Mouse (Mus musculus) midbrain, postnatal 0 days (tissue): ENCODE results near the gene Ifna2. TPM values are rescaled to one million over a fixed set of nuclear protein-coding genes. Genes with fewer than 3 reads are reported as not detected.

Experiments used
- ATAC-seq: fragments of 200-750 bp; cut with Nextera tagmentation; 2 replicates; pipeline ENCODE4 v1.8.0; 2017; ENCODE audit warnings: moderate number of reproducible peaks, mild to moderate bottlenecking, moderate TSS enrichment, moderate library complexity; ENCODE audit not compliant: low FRiP score
- DNase-seq: peaks from one replicate; pipeline ENCODE4 v3.0.0-alpha.2; 2015; ENCODE audit warnings: low spot score
- H3K27ac ChIP-seq: fragments of 300-500 bp; sonication (generic); 2 replicates; pipeline ENCODE4 v1.5.1; 2014; ENCODE audit warnings: low read depth, mild to moderate bottlenecking, low read length, mixed read lengths
- H3K27me3 ChIP-seq: fragments of 300-500 bp; sonication (generic); 2 replicates; pipeline ENCODE4 v1.6.1; 2014; ENCODE audit warnings: low read length, control low read depth, mixed read lengths; ENCODE audit not compliant: insufficient read depth
- H3K36me3 ChIP-seq: fragments of 300-500 bp; sonication (generic); 2 replicates; pipeline ENCODE4 v1.6.1; 2014; ENCODE audit warnings: low read length, control low read depth, mixed read lengths; ENCODE audit not compliant: insufficient read depth
- H3K4me1 ChIP-seq: fragments of 300-500 bp; sonication (generic); 2 replicates; pipeline ENCODE4 v1.6.1; 2014; ENCODE audit warnings: mild to moderate bottlenecking, control low read depth, antibody characterized with exemption, low read length, mixed read lengths; ENCODE audit not compliant: insufficient read depth
- H3K4me2 ChIP-seq: fragments of 300-500 bp; sonication (generic); 2 replicates; pipeline ENCODE4 v1.6.1; 2014; ENCODE audit warnings: low read depth, mild to moderate bottlenecking, low read length, mixed read lengths; ENCODE audit not compliant: poor library complexity, severe bottlenecking
- H3K4me3 ChIP-seq: fragments of 300-500 bp; sonication (generic); 2 replicates; pipeline ENCODE4 v1.5.1; 2014; ENCODE audit warnings: low read depth, mild to moderate bottlenecking, low read length, moderate library complexity
- H3K9ac ChIP-seq: fragments of 300-500 bp; sonication (generic); replicated peaks from 2 replicates; pipeline ENCODE4 v1.6.1; 2014; ENCODE audit warnings: mild to moderate bottlenecking, low read length, moderate library complexity, mixed read lengths; ENCODE audit not compliant: poor library complexity, severe bottlenecking
- H3K9me3 ChIP-seq: fragments of 300-500 bp; sonication (generic); 2 replicates; pipeline ENCODE4 v1.6.1; 2016; ENCODE audit warnings: low read length, control low read depth
- CTCF ChIP-seq: IDR thresholded peaks from 2 replicates; pipeline ENCODE4 v1.5.1; 2016; ENCODE audit warnings: antibody characterized with exemption, mild to moderate bottlenecking
- WGBS: fragments of 180-500 bp; shearing (Covaris S2); extraction: QIAGEN DNeasy Blood & Tissue Kit; methylation state at CpG from one replicate; pipeline ENCODE4 v1.1.7; 2014; 5-methylcytosine and 5-hydroxymethylcytosine counted together
- polyA plus RNA-seq: library from polyadenylated mRNA; unstranded; fragments of >200 nt; fragmentation: Nextera tagmentation; extraction: Ambion mirVana; gene quantifications from 2 replicates; pipeline ENCODE4 v1.2.1, GENCODE M21; 2015
- total RNA-seq: library from RNA; depleted of rRNA; stranded (reverse); fragments of >200 nt; gene quantifications from 2 replicates; pipeline ENCODE4 v1.2.3, GENCODE M21; 2014; rRNA removed

Ifna2 gene
- total and polyA plus RNA-seq, 2 experiments from 2014 or later: not detected

GRCm38 (mm10) chr4:88644359-88644758 lies 39.4 kb downstream of the Ifna2 start, which contains the start of gene Ifna13:
Gene Ifna13, minus strand, starts transcription at chr4:88644459.
- Histone ChIP-seq H3K27me3 (no peaks in the 10 kb centered on the region), H3K36me3 (no peaks in the 10 kb centered on the region), H3K9me3 (no peaks in the 10 kb centered on the region), H3K9ac (no peak within 1 kb of the TSS), H3K27ac (no peak within 1 kb of the TSS), H3K4me3 (no peak within 1 kb of the TSS), H3K4me2 (no peak within 1 kb of the TSS), H3K4me1 (no peaks in the 10 kb centered on the region)
- no peak for DNase-seq
- TF ChIP-seq CTCF: no peak
- 58% methylated on average over 2 of the region's 2 CpGs for WGBS
- ATAC-seq: no peak

DNA sequence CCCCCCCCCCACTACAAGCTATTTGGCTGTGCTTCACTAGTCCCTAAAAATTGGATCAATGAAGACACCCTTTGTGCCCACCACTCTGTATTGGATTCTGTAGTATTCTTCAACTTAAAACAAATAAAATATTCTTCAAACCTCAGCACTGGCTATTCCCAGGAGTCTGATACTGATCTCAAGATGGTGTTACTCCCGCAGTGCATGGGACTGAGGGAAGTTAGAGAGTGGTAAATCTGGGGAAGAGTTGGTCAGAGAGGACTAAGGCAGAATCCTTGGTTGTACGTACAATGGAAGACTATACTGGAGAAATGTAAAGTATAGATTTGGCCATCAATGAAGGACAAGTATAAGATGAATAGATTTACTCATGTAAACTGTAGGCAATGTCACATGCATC lies 41.2 kb downstream of the Ifna2 start:
- Histone ChIP-seq H3K36me3 (no peaks in the 10 kb centered on the region), H3K4me3 (no peak overlapping the region), H3K4me2 (no peak overlapping the region), H3K9ac (no peak overlapping the region), H3K27ac (no peak overlapping the region), H3K9me3 (no peaks in the 10 kb centered on the region), H3K27me3 (no peaks in the 10 kb centered on the region), H3K4me1 (no peaks in the 10 kb centered on the region)
- DNase-seq: no peak
- 37% methylated on average over 2 of the region's 2 CpGs for WGBS
- no peak for TF ChIP-seq CTCF
- no peak for ATAC-seq

DNA sequence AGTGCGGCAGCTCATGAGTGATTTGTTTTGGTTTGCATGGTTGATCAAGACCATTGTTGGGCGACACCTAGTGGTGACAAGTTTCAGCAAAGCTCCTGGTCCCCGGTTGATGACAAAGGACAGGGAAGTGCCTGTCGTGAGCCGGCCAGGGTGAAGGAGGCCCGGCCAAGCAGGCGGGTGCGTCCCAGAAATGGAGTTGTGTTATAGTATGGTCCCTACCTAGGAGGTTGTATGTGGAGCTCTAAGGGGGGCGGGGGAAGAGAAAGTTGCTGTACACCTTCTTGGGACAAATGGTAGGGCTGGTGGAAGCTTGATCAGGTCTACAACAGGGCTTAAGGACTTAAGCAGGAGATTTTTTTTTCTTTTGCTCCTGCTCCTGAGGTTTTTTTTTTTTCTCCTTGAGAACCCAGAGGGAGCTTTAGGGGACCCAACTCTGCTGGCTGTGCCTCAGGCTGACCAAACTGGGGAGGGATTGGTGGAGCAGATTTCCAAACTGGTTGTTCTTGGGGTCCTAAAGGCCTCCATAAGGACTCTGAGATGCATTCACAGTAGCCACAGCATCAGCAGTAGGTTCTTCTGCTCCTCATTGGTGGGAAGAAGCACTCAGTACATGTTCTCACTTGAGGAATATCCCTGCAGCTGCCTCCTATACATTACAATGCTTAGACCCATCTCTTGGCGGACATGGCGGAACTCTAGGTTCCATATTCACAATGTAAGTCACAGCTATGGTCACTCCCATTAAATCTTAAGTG lies 42.5 kb downstream of the Ifna2 start:
- no peak overlapping the region for H3K27ac ChIP-seq
- peak; percentile 95 for DNase-seq
- H3K9me3 ChIP-seq: no peaks in the 10 kb centered on the region
- WGBS: 13% methylated on average over 11 of the region's 11 CpGs
- peak; percentile 82 for TF ChIP-seq CTCF
- H3K9ac ChIP-seq: no peak overlapping the region
- H3K27me3 ChIP-seq: no peaks in the 10 kb centered on the region
- peak overlapping the region; percentile 22; the same call in 1 of the 2 replicates for H3K4me3 ChIP-seq
- H3K36me3 ChIP-seq: no peaks in the 10 kb centered on the region
- H3K4me2 ChIP-seq: peak overlapping the region; percentile 44
- H3K4me1 ChIP-seq: no peaks in the 10 kb centered on the region
- ATAC-seq: peak; percentile 93

DNA sequence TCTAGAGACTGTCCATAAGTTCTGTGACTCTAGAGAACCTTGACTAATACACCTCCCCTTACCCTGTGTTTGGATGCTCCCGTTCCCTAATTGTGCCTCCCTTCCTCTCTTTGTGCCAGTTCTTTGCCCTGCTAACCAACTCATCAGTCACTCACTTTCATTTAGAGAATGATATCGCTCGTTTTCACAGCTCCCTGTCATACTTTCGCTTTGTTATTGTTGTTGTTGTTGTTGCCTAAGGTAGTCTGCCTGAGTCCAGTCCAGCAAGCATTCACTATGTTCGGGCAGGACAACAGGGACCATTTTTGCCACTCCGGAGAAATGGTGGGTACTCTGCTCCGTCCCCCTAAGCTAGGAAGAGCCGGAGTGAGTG lies 43.0 kb downstream of the Ifna2 start:
- DNase-seq (no peak), ATAC-seq (no peak)
- 62% methylated on average over 8 of the region's 8 CpGs for WGBS
- no peaks in the 10 kb centered on the region for H3K36me3 ChIP-seq
- TF ChIP-seq CTCF: no peak
- H3K4me2 ChIP-seq: peak overlapping the region; percentile 44
- peak overlapping the region; percentile 22; the same call in 1 of the 2 replicates for H3K4me3 ChIP-seq
- H3K9me3 ChIP-seq: no peaks in the 10 kb centered on the region
- H3K27me3 ChIP-seq: no peaks in the 10 kb centered on the region
- H3K9ac ChIP-seq: no peak overlapping the region
- no peaks in the 10 kb centered on the region for H3K4me1 ChIP-seq
- H3K27ac ChIP-seq: no peak overlapping the region

GRCm38 (mm10) chr4:88634311-88634710 lies 49.4 kb downstream of the Ifna2 start, which contains the start of gene C87499:
Gene C87499, minus strand, starts transcription at chr4:88634411.
- WGBS: 94% methylated on average over 4 of the region's 4 CpGs
- TF ChIP-seq CTCF: no peak
- ATAC-seq: no peak

More at GRCm38 (mm10) chr4:88634311-88634710, 49.4 kb downstream of the Ifna2 start, which contains the start of gene C87499:
- no peak for DNase-seq
- no peak within 1 kb of the TSS for H3K4me3 ChIP-seq
- no peak within 1 kb of the TSS for H3K27ac ChIP-seq
- no peaks in the 10 kb centered on the region for H3K36me3 ChIP-seq
- H3K9me3 ChIP-seq: no peaks in the 10 kb centered on the region
- H3K4me2 ChIP-seq: no peak within 1 kb of the TSS
- no peak within 1 kb of the TSS for H3K9ac ChIP-seq
- H3K4me1 ChIP-seq: no peaks in the 10 kb centered on the region
- H3K27me3 ChIP-seq: no peaks in the 10 kb centered on the region

Other genes with a start within 250 kb of the Ifna2 start
Only the 30 nearest of the 33 such genes appear.
- not detected in 2 replicates for gene Ifnb1, start 161.1 kb downstream of the Ifna2 start, total RNA-seq
- gene Ifnb1, start 161.1 kb downstream of the Ifna2 start, polyA plus RNA-seq: not detected in 2 replicates
- gene Ifna15, start 125.7 kb downstream of the Ifna2 start, total RNA-seq: not detected in 2 replicates
- gene Ifna15, start 125.7 kb downstream of the Ifna2 start, polyA plus RNA-seq: not detected in 2 replicates
- not detected in 2 replicates for gene Ifna14, start 112.1 kb downstream of the Ifna2 start, total RNA-seq
- gene Ifna14, start 112.1 kb downstream of the Ifna2 start, polyA plus RNA-seq: not detected in 2 replicates
- gene Ifna9, start 91.5 kb downstream of the Ifna2 start, total RNA-seq: not detected in 2 replicates
- gene Ifna9, start 91.5 kb downstream of the Ifna2 start, polyA plus RNA-seq: not detected in 2 replicates
- gene Ifna12, start 80.5 kb downstream of the Ifna2 start, total RNA-seq: not detected in 2 replicates
- not detected in 2 replicates for gene Ifna12, start 80.5 kb downstream of the Ifna2 start, polyA plus RNA-seq
- gene C87499, start 49.5 kb downstream of the Ifna2 start, total RNA-seq: not detected in 2 replicates
- not detected in 2 replicates for gene C87499, start 49.5 kb downstream of the Ifna2 start, polyA plus RNA-seq
- gene Ifna13, start 39.5 kb downstream of the Ifna2 start, total RNA-seq: not detected in 2 replicates
- gene Ifna13, start 39.5 kb downstream of the Ifna2 start, polyA plus RNA-seq: not detected in 2 replicates
- gene Ifna16, start 7.0 kb downstream of the Ifna2 start, total RNA-seq: not detected in 2 replicates
- gene Ifna16, start 7.0 kb downstream of the Ifna2 start, polyA plus RNA-seq: not detected in 2 replicates
- not detected in 2 replicates for gene Ifnab, start 7.4 kb upstream of the Ifna2 start, total RNA-seq
- gene Ifnab, start 7.4 kb upstream of the Ifna2 start, polyA plus RNA-seq: not detected in 2 replicates
- 0.71 TPM in 1 of 2 replicates, not detected in the other for gene Gm26566, start 37.9 kb upstream of the Ifna2 start, total RNA-seq
- 0.49 and 1.3 TPM in 2 replicates for gene Gm26566, start 37.9 kb upstream of the Ifna2 start, polyA plus RNA-seq
- gene Klhl9, start 38.6 kb upstream of the Ifna2 start, total RNA-seq: 148 and 172 TPM in 2 replicates
- 77.6 and 82.5 TPM in 2 replicates for gene Klhl9, start 38.6 kb upstream of the Ifna2 start, polyA plus RNA-seq
- gene Gm13271, start 71.0 kb upstream of the Ifna2 start, total RNA-seq: not detected in 2 replicates
- not detected in 2 replicates for gene Gm13271, start 71.0 kb upstream of the Ifna2 start, polyA plus RNA-seq
- gene Gm13283, start 76.2 kb upstream of the Ifna2 start, total RNA-seq: not detected in 2 replicates
- not detected in 2 replicates for gene Gm13283, start 76.2 kb upstream of the Ifna2 start, polyA plus RNA-seq
- not detected in 2 replicates for gene Gm13290, start 89.9 kb upstream of the Ifna2 start, total RNA-seq
- not detected in 2 replicates for gene Gm13290, start 89.9 kb upstream of the Ifna2 start, polyA plus RNA-seq
- gene Gm13289, start 93.0 kb upstream of the Ifna2 start, total RNA-seq: not detected in 2 replicates
- gene Gm13289, start 93.0 kb upstream of the Ifna2 start, polyA plus RNA-seq: not detected in 2 replicates
- not detected in 2 replicates for gene Gm13272, start 95.9 kb upstream of the Ifna2 start, total RNA-seq
- not detected in 2 replicates for gene Gm13272, start 95.9 kb upstream of the Ifna2 start, polyA plus RNA-seq
- gene Ifnz, start 98.2 kb upstream of the Ifna2 start, total RNA-seq: not detected in 2 replicates
- gene Ifnz, start 98.2 kb upstream of the Ifna2 start, polyA plus RNA-seq: not detected in 2 replicates
- gene Gm13276, start 101.8 kb upstream of the Ifna2 start, total RNA-seq: not detected in 2 replicates
- gene Gm13276, start 101.8 kb upstream of the Ifna2 start, polyA plus RNA-seq: not detected in 2 replicates
- not detected in 2 replicates for gene Gm13277, start 104.7 kb upstream of the Ifna2 start, total RNA-seq
- gene Gm13277, start 104.7 kb upstream of the Ifna2 start, polyA plus RNA-seq: not detected in 2 replicates
- gene Gm13278, start 107.6 kb upstream of the Ifna2 start, total RNA-seq: not detected in 2 replicates
- not detected in 2 replicates for gene Gm13278, start 107.6 kb upstream of the Ifna2 start, polyA plus RNA-seq
- not detected in 2 replicates for gene Gm13275, start 110.6 kb upstream of the Ifna2 start, total RNA-seq
- not detected in 2 replicates for gene Gm13275, start 110.6 kb upstream of the Ifna2 start, polyA plus RNA-seq
- not detected in 2 replicates for gene Gm13279, start 113.5 kb upstream of the Ifna2 start, total RNA-seq
- gene Gm13279, start 113.5 kb upstream of the Ifna2 start, polyA plus RNA-seq: not detected in 2 replicates
- not detected in 2 replicates for gene Gm13285, start 115.8 kb upstream of the Ifna2 start, total RNA-seq
- not detected in 2 replicates for gene Gm13285, start 115.8 kb upstream of the Ifna2 start, polyA plus RNA-seq
- not detected in 2 replicates for gene Gm13287, start 119.3 kb upstream of the Ifna2 start, total RNA-seq
- not detected in 2 replicates for gene Gm13287, start 119.3 kb upstream of the Ifna2 start, polyA plus RNA-seq
- gene Gm13288, start 121.6 kb upstream of the Ifna2 start, total RNA-seq: not detected in 2 replicates
- gene Gm13288, start 121.6 kb upstream of the Ifna2 start, polyA plus RNA-seq: not detected in 2 replicates
- not detected in 2 replicates for gene Ifna7, start 132.3 kb upstream of the Ifna2 start, total RNA-seq
- gene Ifna7, start 132.3 kb upstream of the Ifna2 start, polyA plus RNA-seq: not detected in 2 replicates
- not detected in 2 replicates for gene Ifna11, start 136.0 kb upstream of the Ifna2 start, total RNA-seq
- gene Ifna11, start 136.0 kb upstream of the Ifna2 start, polyA plus RNA-seq: not detected in 2 replicates
- not detected in 2 replicates for gene Ifna6, start 143.5 kb upstream of the Ifna2 start, total RNA-seq
- not detected in 2 replicates for gene Ifna6, start 143.5 kb upstream of the Ifna2 start, polyA plus RNA-seq
- gene Ifna5, start 151.6 kb upstream of the Ifna2 start, total RNA-seq: not detected in 2 replicates
- not detected in 2 replicates for gene Ifna5, start 151.6 kb upstream of the Ifna2 start, polyA plus RNA-seq
- not detected in 2 replicates for gene Ifna4, start 157.9 kb upstream of the Ifna2 start, total RNA-seq
- gene Ifna4, start 157.9 kb upstream of the Ifna2 start, polyA plus RNA-seq: not detected in 2 replicates